Mouse (Mus musculus): ENCODE results near the gene Gpr137.
"Not testable (repeated sequence)": the region's sequence is repeated elsewhere in the genome, so short reads cannot be mapped to it uniquely, and the experiment has no call there.

Gene Gpr137

DNA sequence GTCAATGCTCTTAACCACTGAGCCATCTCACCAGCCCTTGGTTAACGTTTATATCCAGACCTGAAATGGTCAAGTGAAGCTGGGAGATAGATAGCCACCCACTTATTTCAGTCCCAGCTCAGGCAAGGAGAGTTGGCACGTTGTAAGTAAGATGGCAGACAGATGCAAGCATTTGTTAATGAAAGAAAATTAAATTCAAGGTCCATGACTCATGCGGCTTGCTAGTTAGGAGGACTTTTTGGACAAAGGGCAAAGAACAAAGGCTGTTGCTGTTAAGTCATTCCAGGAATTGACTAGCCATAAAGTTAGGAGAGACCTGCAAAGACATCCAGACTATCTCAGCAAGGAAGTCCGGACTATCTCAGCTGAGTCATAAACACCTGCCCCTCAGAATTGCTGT lies 42.6 kb downstream of the Gpr137 start:
- DNase-seq, result no peak

DNA sequence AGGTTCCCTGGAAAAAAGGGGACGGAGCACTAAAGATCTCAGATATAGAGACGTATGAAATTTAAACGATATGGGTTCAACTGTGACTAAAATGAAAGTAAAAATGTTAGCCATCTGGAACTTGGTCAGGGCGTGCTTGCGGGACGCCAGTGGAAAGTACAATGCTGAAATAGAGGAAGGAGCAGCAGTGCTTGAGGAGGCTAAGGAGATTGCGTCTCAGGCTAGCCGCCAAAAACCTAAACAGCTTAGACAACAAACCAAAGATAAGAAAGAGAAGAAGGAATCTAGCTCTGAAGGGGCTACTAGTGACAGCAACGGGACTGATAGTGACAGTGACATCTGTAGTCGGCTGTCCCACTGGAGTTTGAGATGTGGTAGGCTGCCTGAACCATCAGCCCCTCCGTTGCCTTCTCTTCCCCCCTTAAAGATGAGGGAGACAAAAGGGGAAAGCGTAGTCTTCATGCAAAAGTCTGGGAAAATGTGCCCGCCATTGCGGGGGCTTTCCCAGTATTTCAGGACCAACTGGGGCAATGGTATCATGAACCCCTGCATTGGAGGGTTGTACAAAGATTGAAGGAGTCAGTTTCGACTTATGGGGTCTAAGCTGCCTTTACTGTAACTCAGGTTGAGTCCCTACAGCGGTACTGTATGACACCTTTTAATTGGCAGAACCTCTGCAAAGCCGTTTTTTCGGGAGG lies 46.5 kb downstream of the Gpr137 start:
- DNase-seq, result not testable (repeated sequence)

GRCm38 (mm10) chr19:6893731-6894451 lies 48.4 kb downstream of the Gpr137 start:
- no peak for DNase-seq

- DNase-seq, result no peak
Observed at GRCm38 (mm10) chr19:6892512-6892911, 49.8 kb downstream of the Gpr137 start.
